Mouse (Mus musculus) thymus, adult 2 months (tissue): ENCODE data around the gene Tspan17. TPM values are rescaled to one million over a fixed set of nuclear protein-coding genes. Genes with fewer than 3 reads are reported as not detected.

Source experiments
- DNase-seq: peaks from one replicate; pipeline ENCODE4 v3.0.0; 2021
- H3K27ac ChIP-seq: fragments of 200-500 bp; 2 replicates; pipeline ENCODE4 v1.5.1; 2012; ENCODE audit warnings: low read length, control low read depth; ENCODE audit not compliant: control insufficient read depth, insufficient read depth
- H3K27me3 ChIP-seq: fragments of 200-500 bp; 2 replicates; pipeline ENCODE4 v1.6.1; 2012; ENCODE audit warnings: mild to moderate bottlenecking, low read length, moderate library complexity, mixed read lengths; ENCODE audit not compliant: control insufficient read depth, insufficient read depth
- H3K36me3 ChIP-seq: fragments of 200-500 bp; 2 replicates; pipeline ENCODE4 v1.6.1; 2012; ENCODE audit warnings: mild to moderate bottlenecking, low read length, moderate library complexity; ENCODE audit not compliant: control insufficient read depth, insufficient read depth
- H3K4me1 ChIP-seq: fragments of 200-500 bp; replicated peaks from 2 replicates; pipeline ENCODE4 v1.6.1; 2012; ENCODE audit warnings: low read length; ENCODE audit not compliant: control insufficient read depth, insufficient read depth
- H3K4me3 ChIP-seq: fragments of 200-500 bp; 2 replicates; pipeline ENCODE4 v1.5.1; 2012; ENCODE audit warnings: mild to moderate bottlenecking, low read length, control low read depth, moderate library complexity; ENCODE audit not compliant: control insufficient read depth, insufficient read depth
- CTCF ChIP-seq: fragments of 200-500 bp; IDR thresholded peaks from 2 replicates; pipeline ENCODE4 v1.5.1; 2012; ENCODE audit warnings: mild to moderate bottlenecking, control low read depth, low read length, moderate library complexity, borderline replicate concordance; ENCODE audit not compliant: control insufficient read depth, poor library complexity, insufficient read depth; ENCODE audit errors: extremely low read depth
- POLR2A ChIP-seq: fragments of 200-500 bp; IDR thresholded peaks from 2 replicates; pipeline ENCODE4 v1.6.1; 2012; ENCODE audit warnings: mild to moderate bottlenecking, low read length, control low read depth, moderate library complexity; ENCODE audit not compliant: control insufficient read depth, poor library complexity, insufficient read depth; ENCODE audit errors: extremely low read depth
- WGBS: fragments of 180-500 bp; shearing (Covaris S2); methylation state at CpG from one replicate; pipeline ENCODE4 v1.1.7; 2018; 5-methylcytosine and 5-hydroxymethylcytosine counted together
- polyA plus RNA-seq: library from polyadenylated mRNA; depleted of rRNA; stranded (reverse); fragments of >200 nt; gene quantifications from 2 replicates; pipeline ENCODE4 v1.2.3, GENCODE M21; 2012

Gene Tspan17
- polyA plus RNA-seq, 1 experiment = 6.4 TPM

DNA sequence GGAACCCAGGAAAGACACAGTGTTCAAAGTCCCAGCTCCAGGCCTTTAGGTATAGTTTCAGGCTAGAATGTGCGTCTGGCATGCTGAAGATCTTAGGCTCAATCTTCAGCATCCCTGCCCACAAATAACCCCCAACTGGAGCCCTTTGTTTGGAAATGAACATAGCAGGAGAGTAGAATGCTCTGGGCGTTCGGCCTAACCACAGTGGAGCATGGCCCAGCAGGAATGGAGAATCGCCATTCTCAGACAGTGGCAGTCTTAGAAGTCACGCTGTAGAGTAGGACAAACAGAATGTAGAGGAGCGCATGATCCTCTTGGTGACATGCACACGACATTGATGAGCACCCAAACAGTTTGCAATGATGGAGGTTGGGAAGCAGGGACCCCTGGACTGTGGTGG is 28.3 kb upstream of the Tspan17 start:
- Histone ChIP-seq H3K4me3 (no peak overlapping the region), H3K27me3 (peaks cover 7% of the 10 kb centered on the region; the same call in 1 of the 2 replicates), H3K36me3 (no peaks in the 10 kb centered on the region), H3K4me1 (peaks cover 9% of the 10 kb centered on the region), H3K27ac (no peak overlapping the region)
- WGBS = 87% methylated on average over 7 of the region's 7 CpGs
- no peak for DNase-seq
- TF ChIP-seq POLR2A = no peak
- no peak for TF ChIP-seq CTCF

DNA sequence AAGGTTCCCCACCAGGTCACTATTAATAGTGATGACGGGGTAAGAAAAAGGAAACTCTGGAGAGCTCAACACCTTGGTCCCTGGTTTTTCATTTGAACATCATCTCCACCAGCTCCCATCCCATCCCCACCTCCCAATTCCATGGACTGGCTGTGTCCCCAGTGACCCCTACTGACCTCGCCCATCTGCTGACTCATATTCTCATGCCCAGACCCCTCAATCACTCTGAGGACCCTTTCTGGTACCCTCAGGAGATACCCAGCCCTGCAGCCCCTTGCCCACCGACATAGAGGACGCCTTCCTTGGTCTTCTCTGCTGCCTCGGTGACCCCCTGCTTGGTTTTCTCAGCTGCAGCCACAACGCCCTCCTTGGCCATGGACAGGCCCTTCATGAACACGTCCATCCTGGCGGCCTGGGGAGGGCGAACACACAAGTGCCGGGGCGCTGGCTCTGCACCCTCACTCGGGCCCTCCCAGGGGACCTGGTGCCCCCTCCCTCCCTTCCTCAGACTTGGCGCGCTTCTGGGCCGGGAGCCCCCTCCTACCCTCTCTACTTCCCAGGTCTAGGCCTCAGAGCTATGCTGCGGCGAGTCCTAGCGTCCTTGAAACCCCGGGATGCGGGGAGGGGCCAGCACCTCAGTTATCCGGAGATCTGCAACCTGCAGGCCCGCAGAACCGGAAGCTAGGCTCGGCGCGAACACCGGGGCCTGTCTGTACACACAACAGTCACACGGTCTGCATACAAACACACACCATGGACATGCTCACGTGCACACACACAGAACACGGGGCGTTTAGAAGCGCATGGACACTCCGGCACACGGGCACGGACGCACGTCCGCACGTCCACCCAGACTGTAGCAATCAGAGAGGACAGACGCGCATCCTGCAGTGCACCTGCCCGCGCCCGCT is 23.6 kb upstream of the Tspan17 start:
- no peak for TF ChIP-seq CTCF
- no peak for TF ChIP-seq POLR2A
- Histone ChIP-seq H3K4me3 (peak overlapping the region; percentile 24; the same call in 1 of the 2 replicates), H3K27me3 (peaks cover 10% of the 10 kb centered on the region; the same call in 1 of the 2 replicates), H3K36me3 (no peaks in the 10 kb centered on the region), H3K27ac (no peak overlapping the region), H3K4me1 (peaks cover 7% of the 10 kb centered on the region; the same call in 1 of the 2 replicates)
- 8% methylated on average over 44 of the region's 44 CpGs for WGBS
- no peak for DNase-seq

DNA sequence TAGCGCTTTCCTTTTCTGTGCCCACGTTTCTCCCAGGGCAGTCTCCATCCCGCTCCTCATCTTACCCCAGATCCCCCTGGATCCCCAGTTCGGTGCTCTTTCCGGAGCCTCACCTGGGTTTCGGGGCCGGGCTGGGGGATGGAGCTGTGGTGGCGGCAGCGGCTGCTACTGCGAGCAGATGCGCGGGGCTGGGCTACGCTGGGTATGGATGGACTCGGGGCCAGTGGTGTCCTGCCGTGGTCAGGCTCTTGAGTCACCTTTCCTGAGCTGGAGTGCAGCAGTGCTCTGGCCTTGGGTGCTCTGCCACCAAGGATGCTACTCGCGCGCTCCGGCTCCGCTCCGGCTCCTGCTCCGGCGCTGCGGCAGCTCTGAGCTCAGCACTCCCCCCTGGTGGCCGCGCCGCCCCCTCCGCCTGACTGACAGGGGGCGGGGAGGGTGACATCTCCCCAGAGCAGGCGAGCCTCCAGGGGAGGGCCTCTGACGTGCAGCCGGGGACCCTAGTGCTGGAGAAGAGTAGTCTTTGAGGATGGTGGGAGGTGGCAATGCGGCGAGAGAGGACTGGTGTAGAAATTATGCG is 22.9 kb upstream of the Tspan17 start, which contains the start of gene Sncb:
TSS of gene Sncb (minus strand) at position 404 of the 577 bp plus-strand sequence.
- Histone ChIP-seq H3K27ac (no peak within 1 kb of the TSS), H3K27me3 (peaks cover 10% of the 10 kb centered on the region; the same call in 1 of the 2 replicates), H3K36me3 (no peaks in the 10 kb centered on the region), H3K4me3 (peak within 1 kb of the TSS; percentile 24; the same call in 1 of the 2 replicates), H3K4me1 (peaks cover 7% of the 10 kb centered on the region; the same call in 1 of the 2 replicates)
- no peak for TF ChIP-seq POLR2A
- peak; percentile 80; the same call in 1 of the 2 replicates for TF ChIP-seq CTCF
- 3% methylated on average over 35 of the region's 35 CpGs for WGBS
- peak; percentile 69 for DNase-seq

DNA sequence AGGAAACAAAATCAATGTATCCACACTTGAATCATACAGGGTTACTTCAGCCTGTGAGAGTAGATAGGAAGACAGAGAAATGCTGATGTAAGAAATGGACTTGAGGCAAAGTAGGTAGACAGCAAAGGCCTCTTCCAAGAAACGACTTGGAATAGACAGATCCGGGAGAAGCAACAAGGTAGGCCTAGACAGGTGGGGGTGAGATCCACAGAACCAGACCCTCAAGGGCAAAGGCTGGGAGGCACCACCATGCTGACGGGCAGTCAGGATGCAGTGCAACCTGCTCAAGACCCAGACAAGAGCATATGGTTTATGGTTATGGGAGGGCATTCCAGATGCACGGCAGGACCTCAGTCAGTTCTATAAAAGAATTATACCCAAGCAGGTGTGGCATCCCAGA is 22.2 kb upstream of the Tspan17 start:
- H3K27me3 ChIP-seq = peaks cover 10% of the 10 kb centered on the region; the same call in 1 of the 2 replicates

DNA sequence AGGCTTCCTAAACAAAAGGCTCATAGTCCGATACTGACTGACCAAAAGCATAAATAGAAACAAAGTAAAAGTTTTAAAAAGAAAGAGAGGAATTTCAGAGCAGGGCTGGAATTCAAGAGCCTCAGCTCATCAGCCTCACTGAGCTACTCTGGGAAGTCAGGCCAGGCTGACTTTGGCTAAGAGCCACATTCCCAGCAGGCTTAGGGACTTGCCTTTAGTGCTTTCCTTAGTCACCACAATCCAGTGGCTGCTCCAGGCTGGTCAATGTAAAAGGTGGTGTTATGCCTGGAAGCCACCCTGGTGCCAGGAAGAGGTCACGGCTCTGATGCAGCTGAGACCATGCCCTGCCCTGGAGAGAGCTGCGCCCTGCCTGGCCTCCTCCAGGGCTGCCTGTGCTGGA is 8.6 kb upstream of the Tspan17 start:
- no peaks in the 10 kb centered on the region for H3K27me3 ChIP-seq
- DNase-seq = no peak
- WGBS = 88% methylated on average over 3 of the region's 3 CpGs
- no peak overlapping the region for H3K4me3 ChIP-seq
- TF ChIP-seq POLR2A = no peak
- TF ChIP-seq CTCF = no peak
- no peaks in the 10 kb centered on the region for H3K4me1 ChIP-seq
- H3K36me3 ChIP-seq = no peaks in the 10 kb centered on the region
- no peak overlapping the region for H3K27ac ChIP-seq

More for the DNA sequence above, 22.2 kb upstream of the Tspan17 start:
- no peak overlapping the region for H3K4me3 ChIP-seq
- no peak for DNase-seq
- H3K4me1 ChIP-seq = peaks cover 7% of the 10 kb centered on the region; the same call in 1 of the 2 replicates
- no peak overlapping the region for H3K27ac ChIP-seq
- no peaks in the 10 kb centered on the region for H3K36me3 ChIP-seq
- no peak for TF ChIP-seq CTCF
- TF ChIP-seq POLR2A = no peak
- WGBS = 80% methylated on average over 4 of the region's 4 CpGs

DNA sequence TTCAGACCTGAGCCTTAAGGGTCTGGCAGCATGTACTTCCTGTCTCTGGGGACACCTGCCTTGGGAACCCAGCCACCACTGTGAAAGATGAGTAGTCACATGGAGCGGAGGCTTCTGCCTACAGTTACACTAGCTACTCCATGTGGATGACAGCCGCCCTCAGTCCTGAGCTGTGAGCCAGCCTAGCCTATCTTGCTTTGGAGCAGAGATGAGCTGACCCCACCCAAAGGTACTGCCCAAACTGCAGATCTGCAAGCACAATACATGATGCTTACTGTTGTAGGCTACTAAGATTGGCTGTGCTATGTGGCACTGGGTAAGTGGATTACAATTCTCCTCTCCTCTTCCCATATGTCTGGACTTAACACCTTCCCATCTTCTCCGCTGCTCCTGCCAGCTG is 8.1 kb upstream of the Tspan17 start:
- H3K36me3 ChIP-seq = no peaks in the 10 kb centered on the region
- H3K4me3 ChIP-seq = no peak overlapping the region
- TF ChIP-seq POLR2A (no peak), CTCF (no peak)
- H3K27ac ChIP-seq = no peak overlapping the region
- WGBS = 94% methylated on average over 3 of the region's 3 CpGs
- H3K27me3 ChIP-seq = no peaks in the 10 kb centered on the region
- no peak for DNase-seq
- H3K4me1 ChIP-seq = no peaks in the 10 kb centered on the region
